Mouse (Mus musculus) embryonic facial prominence, embryonic 15.5 days (tissue): ENCODE results near the gene Mpig6b. TPM values are rescaled to one million over a fixed set of nuclear protein-coding genes. Genes with fewer than 3 reads are reported as not detected.

Source experiments
- polyA plus RNA-seq: library from polyadenylated mRNA; unstranded; fragments of >200 nt; fragmentation: Nextera tagmentation; extraction: Ambion mirVana; gene quantifications from 2 replicates; pipeline ENCODE4 v1.2.1, GENCODE M21; 2015

Mpig6b gene
- polyA plus RNA-seq, 1 experiment from 2014 or later: 1.4 TPM

Other genes starting within 250 kb of the Mpig6b start
- 30.4 and 33.8 TPM in 2 replicates for gene Stk19, start 229.2 kb downstream of the Mpig6b start, polyA plus RNA-seq
- 66.2 and 70.7 TPM in 2 replicates for gene Dxo, start 229.2 kb downstream of the Mpig6b start, polyA plus RNA-seq
- 50.6 and 55.0 TPM in 2 replicates for gene Skiv2l, start 216.0 kb downstream of the Mpig6b start, polyA plus RNA-seq
- gene Nelfe, start 215.8 kb downstream of the Mpig6b start, polyA plus RNA-seq: 97.7 and 114 TPM in 2 replicates
- 2.9 and 3.2 TPM in 2 replicates for gene Cfb, start 203.7 kb downstream of the Mpig6b start, polyA plus RNA-seq
- gene Zbtb12, start 186.7 kb downstream of the Mpig6b start, polyA plus RNA-seq: 3.2 and 4.2 TPM in 2 replicates
- gene Gm20547, start 184.1 kb downstream of the Mpig6b start, polyA plus RNA-seq: not detected in 2 replicates
- 6.7 and 7.3 TPM in 2 replicates for gene C2, start 167.9 kb downstream of the Mpig6b start, polyA plus RNA-seq
- 86.8 and 92.7 TPM in 2 replicates for gene Ehmt2, start 167.7 kb downstream of the Mpig6b start, polyA plus RNA-seq
- gene Slc44a4, start 151.7 kb downstream of the Mpig6b start, polyA plus RNA-seq: 0.49 and 0.69 TPM in 2 replicates
- 20.8 and 22.7 TPM in 2 replicates for gene Neu1, start 134.9 kb downstream of the Mpig6b start, polyA plus RNA-seq
- gene Hspa1b, start 106.9 kb downstream of the Mpig6b start, polyA plus RNA-seq: 2.2 and 3.4 TPM in 2 replicates
- not detected in 2 replicates for gene Gm20481, start 96.3 kb downstream of the Mpig6b start, polyA plus RNA-seq
- 19.5 and 19.7 TPM in 2 replicates for gene Hspa1a, start 94.0 kb downstream of the Mpig6b start, polyA plus RNA-seq
- 0.71 and 0.77 TPM in 2 replicates for gene Hspa1l, start 93.5 kb downstream of the Mpig6b start, polyA plus RNA-seq
- gene Lsm2, start 84.3 kb downstream of the Mpig6b start, polyA plus RNA-seq: 163 and 173 TPM in 2 replicates
- 108 and 114 TPM in 2 replicates for gene Vars, start 65.2 kb downstream of the Mpig6b start, polyA plus RNA-seq
- 0.43 and 0.58 TPM in 2 replicates for gene Vwa7, start 49.6 kb downstream of the Mpig6b start, polyA plus RNA-seq
- 21.5 and 23.4 TPM in 2 replicates for gene Sapcd1, start 38.2 kb downstream of the Mpig6b start, polyA plus RNA-seq
- gene Msh5, start 19.4 kb downstream of the Mpig6b start, polyA plus RNA-seq: 3.6 and 5.4 TPM in 2 replicates
- 324 and 329 TPM in 2 replicates for gene Clic1, start 16.2 kb downstream of the Mpig6b start, polyA plus RNA-seq
- gene Ddah2, start 7.1 kb downstream of the Mpig6b start, polyA plus RNA-seq: 319 and 347 TPM in 2 replicates
- 98.5 and 131 TPM in 2 replicates for gene Ly6g6c, start 796 bp downstream of the Mpig6b start, polyA plus RNA-seq
- gene Ly6g6e, start 10.7 kb upstream of the Mpig6b start, polyA plus RNA-seq: 31.4 and 33.0 TPM in 2 replicates
- gene Ly6g6d, start 11.9 kb upstream of the Mpig6b start, polyA plus RNA-seq: 1.5 and 2.3 TPM in 2 replicates
- 0.20 and 0.28 TPM in 2 replicates for gene Ly6g6f, start 19.4 kb upstream of the Mpig6b start, polyA plus RNA-seq
- 102 and 105 TPM in 2 replicates for gene Abhd16a, start 23.1 kb upstream of the Mpig6b start, polyA plus RNA-seq
- not detected in 2 replicates for gene Ly6g5c, start 42.1 kb upstream of the Mpig6b start, polyA plus RNA-seq
- gene Ly6g5b, start 49.2 kb upstream of the Mpig6b start, polyA plus RNA-seq: 1.4 and 1.8 TPM in 2 replicates
- 19.5 and 20.1 TPM in 2 replicates for gene Gpank1, start 55.3 kb upstream of the Mpig6b start, polyA plus RNA-seq
- 278 and 279 TPM in 2 replicates for gene Csnk2b, start 55.9 kb upstream of the Mpig6b start, polyA plus RNA-seq
- 11.2 and 12.2 TPM in 2 replicates for gene D17H6S53E, start 60.2 kb upstream of the Mpig6b start, polyA plus RNA-seq
- 0.17 TPM in 1 of 2 replicates, not detected in the other for gene Apom, start 65.9 kb upstream of the Mpig6b start, polyA plus RNA-seq
- gene Bag6, start 69.0 kb upstream of the Mpig6b start, polyA plus RNA-seq: 57.8 TPM in 2 replicates
- 179 and 198 TPM in 2 replicates for gene Prrc2a, start 98.7 kb upstream of the Mpig6b start, polyA plus RNA-seq
- 15.5 and 17.5 TPM in 2 replicates for gene Aif1, start 109.9 kb upstream of the Mpig6b start, polyA plus RNA-seq
- 27.2 and 27.4 TPM in 2 replicates for gene Lst1, start 122.3 kb upstream of the Mpig6b start, polyA plus RNA-seq
- gene Ltb, start 128.3 kb upstream of the Mpig6b start, polyA plus RNA-seq: 2.3 and 2.9 TPM in 2 replicates
- 0.47 and 0.76 TPM in 2 replicates for gene Tnf, start 135.8 kb upstream of the Mpig6b start, polyA plus RNA-seq
- gene Lta, start 139.2 kb upstream of the Mpig6b start, polyA plus RNA-seq: 0.27 and 0.32 TPM in 2 replicates
- 0.57 TPM in 1 of 2 replicates, not detected in the other for gene Gm16181, start 154.7 kb upstream of the Mpig6b start, polyA plus RNA-seq
- gene Atp6v1g2, start 167.5 kb upstream of the Mpig6b start, polyA plus RNA-seq: 4.1 and 4.4 TPM in 2 replicates
- gene Nfkbil1, start 169.6 kb upstream of the Mpig6b start, polyA plus RNA-seq: 11.8 and 12.7 TPM in 2 replicates
- 406 and 413 TPM in 2 replicates for gene Ddx39b, start 175.6 kb upstream of the Mpig6b start, polyA plus RNA-seq
- 81.6 and 82.0 TPM in 2 replicates for gene H2-D1, start 196.5 kb upstream of the Mpig6b start, polyA plus RNA-seq